In genomic region chr5:19746865-19747514, GRCm38 (mm10) we compare ENCODE assay signal across 12 mouse cellular contexts.
DNase-seq lines count a peak whose midpoint lies in the region; ATAC-seq and TF ChIP-seq lines count a peak whose summit lies in the region.
"Had no signal": no experiment of that assay in that cellular context is flagged by ENCODE, and none has a peak within 500 bp of the region (broad histone marks: within the 10 kb centered on the region; RNA-seq: fewer than 3 reads in every experiment).

No protein-coding gene starts in this region.

- peak; percentile 12 for DNase-seq in left cerebral cortex, adult 11 months (ENCODE audit: low spot score)
- no peak for DNase-seq in left cerebral cortex, postnatal 4 days
- no peak for DNase-seq in layer of hippocampus, adult 2 months (ENCODE audit: low spot score in 2 of 2)
- no peak for DNase-seq in kidney, adult 18-20 months
- DNase-seq in lung, postnatal 14 days = no peak
- no peak for DNase-seq in lung, adult 2 months
- DNase-seq in heart, postnatal 14 days = no peak
- DNase-seq: B cell, adult 2 months; liver, embryonic 13.5 days had no signal

- no peak for TF ChIP-seq POLR2A in lung, adult 2 months (IDR thresholded peaks at IDR 0.05; ENCODE audit: borderline replicate concordance, extremely low read depth, low read depth, low read length)

- peaks cover 16% of the 10 kb centered on the region for H3K4me1 ChIP-seq in midbrain, embryonic 13.5 days (replicated peaks)
- H3K4me1 ChIP-seq in lung, adult 2 months (ENCODE audit: control insufficient read depth, insufficient read depth, low read length) = no peaks in the 10 kb centered on the region
- H3K4me1 ChIP-seq: heart, embryonic 13.5 days; liver, embryonic 13.5 days had no signal

- H3K27ac ChIP-seq in layer of hippocampus, adult 2 months = peak overlapping the region; percentile 87
- peak overlapping the region; percentile 65 for H3K27ac ChIP-seq in midbrain, embryonic 13.5 days
- H3K27ac ChIP-seq: heart, embryonic 13.5 days; kidney, postnatal 0 days; liver, embryonic 13.5 days had no signal

- ATAC-seq in midbrain, embryonic 13.5 days = peak; percentile 79

- WGBS in midbrain, embryonic 13.5 days = 17% methylated on average over 12 of the region's 12 CpGs
- WGBS in lung, adult 2 months = 74% methylated on average over 12 of the region's 12 CpGs

- peak overlapping the region; percentile 42 for H3K4me2 ChIP-seq in midbrain, embryonic 13.5 days (replicated peaks)
- H3K4me2 ChIP-seq: heart, embryonic 13.5 days; liver, embryonic 13.5 days had no signal

- peak overlapping the region; percentile 20 for H3K4me3 ChIP-seq in layer of hippocampus, adult 2 months
- peak overlapping the region; percentile 17 for H3K4me3 ChIP-seq in midbrain, embryonic 13.5 days (replicated peaks)
- H3K4me3 ChIP-seq in lung, adult 2 months (replicated peaks; ENCODE audit: extremely low read depth, low read depth, low read length) = no peak overlapping the region
- H3K4me3 ChIP-seq: heart, embryonic 13.5 days; liver, embryonic 13.5 days had no signal

- peak overlapping the region; percentile 46; the same call in 1 of the 2 replicates for H3K9ac ChIP-seq in midbrain, embryonic 13.5 days (replicated peaks)
- H3K9ac ChIP-seq: heart, embryonic 13.5 days; liver, embryonic 13.5 days had no signal

- H3K27me3 ChIP-seq in midbrain, embryonic 13.5 days = no peaks in the 10 kb centered on the region
- H3K27me3 ChIP-seq: heart, embryonic 13.5 days; liver, embryonic 13.5 days had no signal

- no peaks in the 10 kb centered on the region for H3K36me3 ChIP-seq in midbrain, embryonic 13.5 days
- H3K36me3 ChIP-seq: heart, embryonic 13.5 days; liver, embryonic 13.5 days had no signal

- intact Hi-C loops in left cerebral cortex, postnatal 4 days (cut with DNase I) = no loop called here
- intact Hi-C loops in heart, postnatal 14 days (cut with DNase I) = no loop called here

- no peak for TF ChIP-seq CTCF in layer of hippocampus, adult 2 months (conservative IDR thresholded peaks at IDR 0.05)
- no peak for TF ChIP-seq CTCF in lung, adult 2 months (IDR thresholded peaks at IDR 0.05; ENCODE audit: insufficient read depth, low read length)

- no peaks in the 10 kb centered on the region for H3K9me3 ChIP-seq in midbrain, embryonic 13.5 days
- H3K9me3 ChIP-seq: heart, embryonic 13.5 days; liver, embryonic 13.5 days had no signal
